Mouse (Mus musculus) limb, embryonic 13.5 days (tissue): ENCODE results near the gene Ap2b1. TPM values are rescaled to one million over a fixed set of nuclear protein-coding genes. Genes with fewer than 3 reads are reported as not detected.

Source experiments
- ATAC-seq: fragments of 200-750 bp; cut with Nextera tagmentation; 2 replicates; pipeline ENCODE4 v1.8.0; 2017; ENCODE audit warnings: low read depth, moderate number of reproducible peaks, moderate TSS enrichment; ENCODE audit not compliant: low FRiP score
- H3K27ac ChIP-seq: fragments of 300-500 bp; sonication (generic); 2 replicates; pipeline ENCODE4 v1.5.1; 2015; ENCODE audit warnings: inconsistent platforms, mild to moderate bottlenecking, moderate library complexity
- H3K27me3 ChIP-seq: fragments of 300-500 bp; sonication (generic); 2 replicates; pipeline ENCODE4 v1.6.1; 2015; ENCODE audit warnings: mild to moderate bottlenecking, inconsistent platforms
- H3K36me3 ChIP-seq: fragments of 300-500 bp; sonication (generic); 2 replicates; pipeline ENCODE4 v1.6.1; 2015; ENCODE audit warnings: inconsistent platforms, mild to moderate bottlenecking, moderate library complexity
- H3K4me1 ChIP-seq: fragments of 300-500 bp; sonication (generic); 2 replicates; pipeline ENCODE4 v1.6.1; 2015; ENCODE audit warnings: inconsistent platforms
- H3K4me2 ChIP-seq: fragments of 300-500 bp; sonication (generic); replicated peaks from 2 replicates; pipeline ENCODE4 v1.6.1; 2015; ENCODE audit warnings: inconsistent platforms, mild to moderate bottlenecking, moderate library complexity
- H3K4me3 ChIP-seq: fragments of 300-500 bp; sonication (generic); 2 replicates; pipeline ENCODE4 v1.5.1; 2015; ENCODE audit warnings: moderate library complexity, mild to moderate bottlenecking, inconsistent platforms
- H3K9ac ChIP-seq: fragments of 300-500 bp; sonication (generic); 2 replicates; pipeline ENCODE4 v1.6.1; 2015; ENCODE audit warnings: mild to moderate bottlenecking, inconsistent platforms
- H3K9me3 ChIP-seq: fragments of 300-500 bp; sonication (generic); 2 replicates; pipeline ENCODE4 v1.6.1; 2016; ENCODE audit warnings: inconsistent platforms
- WGBS: fragments of 180-500 bp; shearing (Covaris S2); methylation state at CpG from one replicate; pipeline ENCODE4 v1.1.7; 2015; 5-methylcytosine and 5-hydroxymethylcytosine counted together
- polyA plus RNA-seq: library from polyadenylated mRNA; unstranded; fragments of >200 nt; fragmentation: Nextera tagmentation; extraction: Ambion mirVana; gene quantifications from 2 replicates; pipeline ENCODE4 v1.2.1, GENCODE M21; 2015

Gene Ap2b1
- polyA plus RNA-seq, 1 experiment from 2014 or later: 57.8 TPM

GRCm38 (mm10) chr11:83409087-83409754, 110.4 kb downstream of the Ap2b1 start, which contains the start of gene Rasl10b:
TSS of gene Rasl10b (plus strand) at chr11:83409137.
- Histone ChIP-seq H3K4me2 (peak within 1 kb of the TSS; percentile 91), H3K9me3 (no peaks in the 10 kb centered on the region), H3K4me3 (peak within 1 kb of the TSS; percentile 86), H3K27me3 (peaks cover 39% of the 10 kb centered on the region), H3K4me1 (peaks cover 10% of the 10 kb centered on the region), H3K36me3 (peaks cover 3% of the 10 kb centered on the region; the same call in 1 of the 2 replicates), H3K27ac (no peak within 1 kb of the TSS), H3K9ac (peak within 1 kb of the TSS; percentile 76)
- 1% methylated on average over 41 of the region's 44 CpGs for WGBS
- peak; percentile 69; the same call in 1 of the 2 replicates for ATAC-seq

GRCm38 (mm10) chr11:83409792-83410291, 111.0 kb downstream of the Ap2b1 start:
- peak overlapping the region; percentile 76 for H3K9ac ChIP-seq
- H3K36me3 ChIP-seq: no peaks in the 10 kb centered on the region
- under 1% methylated on average over 38 of the region's 40 CpGs for WGBS
- H3K9me3 ChIP-seq: no peaks in the 10 kb centered on the region
- H3K27me3 ChIP-seq: peaks cover 39% of the 10 kb centered on the region
- H3K4me2 ChIP-seq: peak overlapping the region; percentile 91
- no peak overlapping the region for H3K27ac ChIP-seq
- peaks cover 10% of the 10 kb centered on the region for H3K4me1 ChIP-seq
- peak overlapping the region; percentile 86 for H3K4me3 ChIP-seq
- ATAC-seq: peak; percentile 33; the same call in 1 of the 2 replicates

DNA sequence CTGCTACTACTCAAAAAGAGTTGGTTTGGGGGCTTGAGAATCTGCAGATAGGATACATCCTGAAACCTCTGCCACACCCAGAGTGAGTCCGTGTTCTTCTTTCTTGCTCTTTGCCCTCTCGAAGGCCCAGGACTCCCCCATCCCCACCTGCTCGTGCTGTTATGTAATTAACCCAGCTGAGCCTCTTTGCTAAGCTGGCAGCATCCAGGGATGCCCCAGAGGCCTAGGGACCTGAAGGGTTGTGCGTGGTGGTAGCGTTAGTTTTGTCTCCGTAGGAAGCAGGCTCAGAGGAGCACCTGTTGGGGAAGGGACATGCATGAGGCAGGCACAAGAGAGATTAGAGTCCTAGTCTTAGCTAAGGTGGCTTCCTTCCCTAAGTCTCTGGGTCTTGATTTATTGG, 111.7 kb downstream of the Ap2b1 start:
- H3K4me1 ChIP-seq: peaks cover 10% of the 10 kb centered on the region
- H3K27me3 ChIP-seq: peaks cover 39% of the 10 kb centered on the region
- H3K9me3 ChIP-seq: no peaks in the 10 kb centered on the region
- no peaks in the 10 kb centered on the region for H3K36me3 ChIP-seq
- H3K4me2 ChIP-seq: peak overlapping the region; percentile 91
- peak overlapping the region; percentile 76; the same call in 1 of the 2 replicates for H3K9ac ChIP-seq
- 44% methylated on average over 6 of the region's 6 CpGs for WGBS
- no peak for ATAC-seq
- no peak overlapping the region for H3K27ac ChIP-seq
- peak overlapping the region; percentile 86; the same call in 1 of the 2 replicates for H3K4me3 ChIP-seq

DNA sequence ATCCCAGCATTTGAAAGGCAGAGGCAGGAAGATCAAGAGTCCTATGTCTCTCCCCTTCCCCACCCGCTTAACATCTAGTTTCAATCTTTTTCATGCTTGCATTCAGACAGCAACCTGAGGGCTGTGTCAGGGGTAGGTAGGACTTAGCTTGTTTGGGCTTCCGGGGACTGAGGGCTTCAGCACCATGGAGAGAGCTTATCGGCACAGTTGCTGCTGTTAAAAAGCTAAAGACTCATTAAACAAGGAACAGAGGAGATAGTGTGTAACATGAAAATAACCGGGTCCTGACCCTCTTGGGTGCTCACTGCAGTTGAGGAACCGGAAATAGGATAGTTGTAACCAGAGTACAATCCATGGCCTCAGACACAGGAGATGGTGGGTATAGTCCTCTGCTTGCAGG, 118.3 kb downstream of the Ap2b1 start:
- Histone ChIP-seq H3K9ac (no peak overlapping the region), H3K4me3 (no peak overlapping the region), H3K36me3 (no peaks in the 10 kb centered on the region), H3K27me3 (peaks cover 61% of the 10 kb centered on the region), H3K27ac (no peak overlapping the region), H3K4me1 (peaks cover 5% of the 10 kb centered on the region), H3K4me2 (no peak overlapping the region), H3K9me3 (no peaks in the 10 kb centered on the region)
- WGBS: 6% methylated on average over 5 of the region's 5 CpGs
- no peak for ATAC-seq

- 73% methylated on average over 7 of the region's 7 CpGs for WGBS
- Histone ChIP-seq H3K4me3 (no peak overlapping the region), H3K4me2 (no peak overlapping the region), H3K4me1 (peaks cover 5% of the 10 kb centered on the region), H3K9ac (no peak overlapping the region), H3K27me3 (peaks cover 57% of the 10 kb centered on the region), H3K9me3 (no peaks in the 10 kb centered on the region), H3K27ac (no peak overlapping the region), H3K36me3 (no peaks in the 10 kb centered on the region)
- no peak for ATAC-seq
Observed at GRCm38 (mm10) chr11:83417708-83418107, 118.9 kb downstream of the Ap2b1 start.

- Histone ChIP-seq H3K4me1 (peaks cover 5% of the 10 kb centered on the region), H3K36me3 (no peaks in the 10 kb centered on the region), H3K9ac (no peak overlapping the region), H3K27ac (no peak overlapping the region), H3K9me3 (no peaks in the 10 kb centered on the region), H3K4me3 (0 out of 2 replicates have a peak overlapping the region, but pooled peaks have one; percentile 7), H3K4me2 (no peak overlapping the region; the same call in 1 of the 2 replicates), H3K27me3 (peaks cover 50% of the 10 kb centered on the region)
- no peak for ATAC-seq
- 6% methylated on average over 38 of the region's 38 CpGs for WGBS
Observed at GRCm38 (mm10) chr11:83418566-83418965, 119.7 kb downstream of the Ap2b1 start.

DNA sequence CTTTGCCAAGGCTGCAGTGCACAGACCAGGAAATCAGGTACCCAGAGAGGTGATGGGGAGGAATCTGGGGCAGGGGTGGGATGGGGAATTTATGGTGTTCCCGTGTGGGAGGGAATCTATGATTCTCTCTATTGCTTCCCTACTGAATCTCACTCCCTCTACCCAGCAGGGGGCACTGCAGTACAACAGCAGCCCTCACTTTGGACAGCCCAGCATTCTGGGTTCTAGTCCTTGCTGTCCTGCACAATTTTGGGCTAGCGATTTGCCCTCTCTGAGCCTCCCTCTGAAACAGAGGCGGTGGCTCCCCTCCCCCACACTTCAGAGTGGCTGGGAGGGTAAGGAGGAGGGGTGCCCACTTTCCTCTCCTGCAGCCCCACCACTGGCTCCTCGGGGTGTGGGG, 121.5 kb downstream of the Ap2b1 start:
- no peak for ATAC-seq
- H3K27me3 ChIP-seq: peaks cover 51% of the 10 kb centered on the region
- WGBS: 42% methylated on average over 4 of the region's 4 CpGs

GRCm38 (mm10) chr11:83421305-83421704, 122.5 kb downstream of the Ap2b1 start:
- Histone ChIP-seq H3K4me2 (no peak overlapping the region), H3K27me3 (peaks cover 60% of the 10 kb centered on the region)

More for the DNA sequence above, 121.5 kb downstream of the Ap2b1 start:
- Histone ChIP-seq H3K9me3 (no peaks in the 10 kb centered on the region), H3K27ac (no peak overlapping the region), H3K4me1 (peaks cover 5% of the 10 kb centered on the region), H3K4me3 (no peak overlapping the region), H3K9ac (no peak overlapping the region), H3K4me2 (no peak overlapping the region), H3K36me3 (no peaks in the 10 kb centered on the region)

DNA sequence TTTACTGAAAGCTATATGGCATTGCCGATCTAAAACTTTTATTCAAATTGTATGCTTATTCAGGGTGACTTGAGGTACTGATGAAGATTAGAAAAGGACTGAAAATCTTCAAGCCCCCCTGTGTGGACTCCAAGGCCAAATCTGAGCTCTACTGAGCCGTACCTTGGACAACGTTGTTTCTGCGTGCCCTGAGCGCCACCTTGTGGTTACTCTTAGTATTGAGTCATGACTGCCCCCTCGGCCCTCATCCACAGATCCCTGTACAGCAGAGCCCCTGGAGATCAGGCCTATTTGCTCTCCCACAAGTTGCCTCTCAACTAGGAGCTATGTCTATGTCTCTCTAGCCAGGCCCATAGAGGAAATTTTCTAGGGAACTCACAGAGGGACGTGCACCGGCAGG, 125.9 kb downstream of the Ap2b1 start:
- Histone ChIP-seq H3K9me3 (no peaks in the 10 kb centered on the region), H3K4me3 (no peak overlapping the region), H3K36me3 (no peaks in the 10 kb centered on the region), H3K4me1 (0 out of 2 replicates have a peak, but pooled peaks cover 4% of the 10 kb centered on the region), H3K27ac (no peak overlapping the region), H3K27me3 (peaks cover 69% of the 10 kb centered on the region), H3K4me2 (no peak overlapping the region), H3K9ac (no peak overlapping the region)
- no peak for ATAC-seq
- WGBS: 8% methylated on average over 8 of the region's 8 CpGs

More at GRCm38 (mm10) chr11:83421305-83421704, 122.5 kb downstream of the Ap2b1 start:
- no peak for ATAC-seq
- no peaks in the 10 kb centered on the region for H3K9me3 ChIP-seq
- under 1% methylated on average over 9 of the region's 9 CpGs for WGBS
- no peak overlapping the region for H3K4me3 ChIP-seq
- H3K27ac ChIP-seq: no peak overlapping the region
- peaks cover 5% of the 10 kb centered on the region for H3K4me1 ChIP-seq
- H3K9ac ChIP-seq: no peak overlapping the region
- H3K36me3 ChIP-seq: no peaks in the 10 kb centered on the region

- H3K36me3 ChIP-seq: no peaks in the 10 kb centered on the region
- WGBS: 36% methylated on average over 17 of the region's 17 CpGs
- peaks cover 61% of the 10 kb centered on the region for H3K27me3 ChIP-seq
- no peak overlapping the region for H3K9ac ChIP-seq
- no peaks in the 10 kb centered on the region for H3K9me3 ChIP-seq
- H3K4me3 ChIP-seq: peak overlapping the region; percentile 14; the same call in 1 of the 2 replicates
- no peak for ATAC-seq
- 0 out of 2 replicates have a peak, but pooled peaks cover 5% of the 10 kb centered on the region for H3K4me1 ChIP-seq
- peak overlapping the region; percentile 38 for H3K4me2 ChIP-seq
- H3K27ac ChIP-seq: no peak overlapping the region
Observed at GRCm38 (mm10) chr11:83426964-83427363, 128.1 kb downstream of the Ap2b1 start.

DNA sequence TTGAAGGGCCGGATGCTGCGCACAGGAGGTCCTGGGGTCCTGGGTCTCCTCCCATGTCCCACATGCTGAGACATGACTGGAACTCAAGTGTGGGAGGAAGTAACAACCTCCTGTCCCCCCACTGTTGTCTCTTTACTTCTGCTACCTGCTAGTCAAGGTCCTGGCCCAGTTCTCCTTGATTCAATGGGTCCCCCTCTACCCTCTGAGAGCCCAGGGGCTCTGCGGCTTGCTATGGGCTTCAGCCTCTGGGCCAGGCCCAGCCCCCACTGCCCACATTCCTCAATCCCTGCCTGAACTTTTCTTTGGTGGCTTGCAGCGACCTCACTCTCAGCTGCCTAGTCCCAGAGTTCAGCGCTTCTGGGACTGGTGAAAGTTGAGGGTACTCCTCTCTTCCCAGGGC, 130.5 kb downstream of the Ap2b1 start, which contains the start of gene Gas2l2:
Gene Gas2l2, minus strand, starts transcription at position 101 of the 400 bp plus-strand sequence.
- ATAC-seq: no peak
- Histone ChIP-seq H3K27ac (no peak within 1 kb of the TSS), H3K9ac (no peak within 1 kb of the TSS), H3K36me3 (no peaks in the 10 kb centered on the region), H3K4me1 (0 out of 2 replicates have a peak, but pooled peaks cover 5% of the 10 kb centered on the region), H3K9me3 (no peaks in the 10 kb centered on the region), H3K27me3 (peaks cover 58% of the 10 kb centered on the region), H3K4me3 (no peak within 1 kb of the TSS), H3K4me2 (peak within 1 kb of the TSS; percentile 21; the same call in 1 of the 2 replicates)
- WGBS: 51% methylated on average over 5 of the region's 5 CpGs

GRCm38 (mm10) chr11:83432533-83432932, 133.7 kb downstream of the Ap2b1 start:
- peaks cover 43% of the 10 kb centered on the region for H3K27me3 ChIP-seq
- H3K4me1 ChIP-seq: 0 out of 2 replicates have a peak, but pooled peaks cover 5% of the 10 kb centered on the region
- H3K9ac ChIP-seq: no peak overlapping the region
- H3K9me3 ChIP-seq: no peaks in the 10 kb centered on the region
- no peak for ATAC-seq
- 72% methylated on average over 2 of the region's 2 CpGs for WGBS
- H3K4me2 ChIP-seq: no peak overlapping the region
- H3K4me3 ChIP-seq: no peak overlapping the region
- no peaks in the 10 kb centered on the region for H3K36me3 ChIP-seq
- no peak overlapping the region for H3K27ac ChIP-seq
